Mouse (Mus musculus): Measurements from ENCODE around the gene Etnk2.
A peak's percentile ranks its signal among the peaks of the same experiment; 100 is the strongest.
"Not testable (repeated sequence)": the region's sequence is repeated elsewhere in the genome, so short reads cannot be mapped to it uniquely, and the experiment has no call there.

Etnk2 gene

DNA sequence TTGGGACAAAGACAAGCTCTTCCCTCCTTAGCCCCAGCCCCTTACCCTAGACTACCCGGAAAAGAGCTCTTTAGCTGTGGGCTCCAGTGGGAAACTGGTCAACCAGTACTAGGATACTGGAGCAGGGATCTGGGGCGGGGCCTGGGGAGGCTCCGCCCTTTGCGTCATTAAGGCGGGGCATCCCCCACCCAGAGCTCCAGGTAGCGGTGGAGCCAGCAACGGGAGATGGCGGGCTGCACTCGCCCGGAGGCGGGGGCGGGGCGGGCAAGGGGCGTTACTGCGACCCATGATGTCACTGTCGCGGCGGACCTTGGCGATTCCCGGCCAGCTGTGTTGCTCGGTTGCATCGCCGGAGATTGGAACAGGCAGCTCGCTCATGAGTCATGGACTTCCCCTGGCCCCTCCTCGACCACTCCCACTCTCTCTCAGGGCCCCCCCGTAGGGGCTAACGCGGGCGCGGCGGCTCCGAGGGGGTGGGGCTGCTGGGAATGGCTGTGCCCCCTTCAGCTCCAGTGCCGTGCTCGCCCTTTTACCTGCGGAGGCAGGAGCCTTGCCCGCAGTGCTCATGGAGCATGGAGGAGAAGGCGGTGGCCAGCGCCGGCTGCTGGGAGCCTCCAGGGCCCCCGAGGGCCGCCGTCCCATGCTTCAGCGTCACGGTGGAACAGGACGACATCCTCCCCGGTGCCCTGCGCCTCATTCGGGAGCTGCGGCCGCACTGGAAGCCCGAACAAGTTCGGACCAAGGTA is at the start of gene Etnk2:
Etnk2 (plus strand) TSS at position 297 of the 746 bp plus-strand sequence.
- DNase-seq = peak; percentile 30

DNA sequence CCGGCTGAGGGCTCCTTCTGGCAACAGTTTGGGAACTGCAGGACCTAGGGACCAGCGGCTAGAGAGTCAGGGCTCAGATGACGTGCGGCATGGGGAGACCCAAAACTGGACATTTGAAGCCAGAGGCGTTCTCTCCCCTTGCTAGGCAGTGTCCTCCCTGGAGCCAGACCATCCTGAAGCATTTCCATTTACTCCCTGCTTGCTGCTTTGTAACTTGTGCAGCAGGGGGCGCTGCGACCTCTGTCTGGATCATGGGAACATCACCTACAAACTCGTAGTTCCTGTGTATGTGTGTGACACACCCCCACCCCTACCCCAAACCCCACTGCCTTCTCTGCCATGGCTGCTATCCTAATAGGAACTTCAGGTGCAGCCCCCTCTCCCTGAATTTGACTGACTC is 49.0 kb upstream of the Etnk2 start:
- no peak for DNase-seq

DNA sequence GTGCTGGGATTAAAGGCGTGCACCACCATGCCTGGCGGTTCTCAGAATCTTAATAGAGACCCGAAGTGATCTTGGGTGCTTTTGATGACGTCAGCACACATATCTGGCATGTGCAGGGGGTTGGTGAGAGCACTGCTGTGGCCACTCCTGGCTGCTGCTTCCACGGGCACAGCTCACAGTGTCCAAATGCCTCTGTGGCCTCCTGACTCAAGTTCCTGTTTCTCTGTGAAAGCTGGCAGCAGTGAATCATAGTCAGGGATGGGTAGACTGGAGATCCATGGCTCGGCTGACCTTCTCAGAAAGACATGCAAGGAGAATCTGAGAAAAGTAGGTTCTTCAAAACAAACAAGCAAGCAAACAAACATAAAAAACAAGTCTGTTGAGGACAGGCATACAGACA is 47.6 kb upstream of the Etnk2 start:
- DNase-seq = no peak

DNA sequence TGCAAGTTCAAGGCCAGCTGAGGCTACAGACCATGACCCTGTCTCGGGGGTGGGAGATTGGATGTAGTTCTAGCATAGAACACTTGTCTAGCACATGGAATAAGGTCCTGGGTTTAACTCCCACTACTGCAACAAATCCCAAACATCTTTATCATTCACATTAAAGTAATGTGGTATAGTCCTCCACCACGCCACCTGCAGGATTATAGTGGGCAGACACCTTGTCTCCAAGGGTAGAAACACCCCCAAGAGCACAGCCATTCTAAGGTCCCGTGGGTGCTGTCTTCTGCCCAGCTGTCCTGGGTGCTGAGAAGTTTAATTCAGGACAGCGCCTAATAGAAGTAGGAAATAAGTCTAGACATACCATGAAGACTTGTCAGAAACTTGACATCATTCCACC is 46.8 kb upstream of the Etnk2 start:
- no peak for DNase-seq

DNA sequence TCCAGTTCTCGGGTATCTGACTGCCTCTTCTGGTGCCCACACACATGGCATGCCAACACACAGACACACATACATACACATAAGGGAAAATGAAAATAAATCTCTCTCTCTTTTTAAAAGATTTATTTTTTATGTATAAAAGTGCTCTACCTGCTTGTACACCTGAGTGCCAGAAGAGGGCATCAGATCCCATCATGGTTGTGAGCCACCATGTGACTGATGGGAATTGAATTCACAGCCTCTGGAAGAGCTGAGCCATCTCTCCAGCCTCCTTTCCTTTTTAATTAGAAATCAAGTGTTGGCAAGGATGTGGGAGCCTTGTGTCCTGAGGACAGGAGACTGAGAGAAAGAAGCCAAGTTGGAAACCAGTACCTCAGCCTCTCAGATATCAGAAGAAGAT is 46.2 kb upstream of the Etnk2 start:
- DNase-seq = no peak

DNA sequence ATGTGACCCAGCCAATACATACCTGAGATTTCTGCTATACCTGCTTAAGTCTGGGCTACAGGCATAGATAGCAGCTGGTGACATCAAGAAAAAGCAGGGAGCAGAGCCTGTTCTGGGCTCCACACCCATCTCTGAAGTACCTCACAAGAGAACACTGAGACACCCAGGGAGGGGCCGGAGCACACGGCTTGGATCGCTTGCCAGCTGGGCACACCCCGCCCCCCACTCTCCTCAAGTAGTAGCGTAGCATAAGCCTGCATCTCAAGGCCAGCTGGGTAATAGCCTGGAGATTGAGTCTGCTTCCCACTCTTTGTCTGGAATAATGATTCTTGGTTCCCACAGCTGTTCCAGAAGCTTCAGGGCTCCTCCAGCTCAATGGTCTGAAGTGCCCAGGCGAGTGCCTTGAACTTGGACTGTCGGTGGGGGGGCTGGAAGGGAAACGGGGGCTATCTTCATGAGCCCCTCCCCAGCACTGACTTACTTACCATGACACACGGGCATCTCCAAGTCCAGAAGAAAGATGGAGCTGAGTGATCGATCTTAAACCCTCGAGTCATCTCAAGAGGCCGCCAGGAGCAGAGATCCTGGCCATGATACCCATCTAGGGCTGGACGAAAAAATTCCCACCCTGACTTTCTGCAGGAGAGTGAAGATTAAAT is 42.0 kb upstream of the Etnk2 start, which contains the start of gene Kiss1:
Kiss1 (plus strand) TSS at position 609 of the 659 bp plus-strand sequence.
- no peak for DNase-seq

DNA sequence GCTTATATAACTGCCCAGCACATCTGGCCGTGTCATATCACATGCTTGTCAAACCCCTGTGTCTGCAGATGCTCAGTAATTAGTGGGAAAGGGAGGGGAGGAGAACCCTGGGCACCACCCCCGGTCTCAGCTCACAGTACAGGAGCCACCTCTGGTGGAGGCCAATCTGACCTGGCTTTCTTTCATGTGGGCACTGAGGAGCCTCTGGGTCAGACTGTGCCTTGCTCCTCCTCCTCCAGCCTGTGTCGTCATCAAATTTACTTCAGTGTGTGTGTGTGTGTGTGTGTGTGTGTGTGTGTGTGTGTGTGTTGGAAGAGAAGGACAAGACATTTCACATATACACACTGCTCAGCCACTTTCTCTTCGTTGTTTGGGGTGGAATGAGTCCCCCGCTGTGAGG is 40.0 kb upstream of the Etnk2 start:
- no peak for DNase-seq

DNA sequence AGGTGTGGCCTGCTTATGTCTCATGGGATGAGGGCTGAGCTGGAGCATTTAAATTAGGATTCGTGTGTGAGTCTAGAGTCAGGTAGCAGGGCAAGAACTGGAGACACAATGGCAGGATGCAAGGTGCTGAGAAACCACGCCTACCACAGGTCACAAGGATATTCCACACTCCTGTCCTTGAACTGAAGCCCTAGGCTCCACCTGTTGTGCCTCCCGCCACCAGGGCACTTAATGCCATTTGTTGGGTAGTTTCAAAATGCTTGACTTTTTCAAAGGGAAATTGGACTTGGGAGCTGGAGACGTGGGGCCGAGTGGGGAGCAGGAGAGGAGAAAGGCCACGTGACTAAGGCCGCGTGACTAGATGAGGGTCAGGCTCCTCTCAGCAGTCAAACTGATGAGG is 37.4 kb upstream of the Etnk2 start:
- no peak for DNase-seq

DNA sequence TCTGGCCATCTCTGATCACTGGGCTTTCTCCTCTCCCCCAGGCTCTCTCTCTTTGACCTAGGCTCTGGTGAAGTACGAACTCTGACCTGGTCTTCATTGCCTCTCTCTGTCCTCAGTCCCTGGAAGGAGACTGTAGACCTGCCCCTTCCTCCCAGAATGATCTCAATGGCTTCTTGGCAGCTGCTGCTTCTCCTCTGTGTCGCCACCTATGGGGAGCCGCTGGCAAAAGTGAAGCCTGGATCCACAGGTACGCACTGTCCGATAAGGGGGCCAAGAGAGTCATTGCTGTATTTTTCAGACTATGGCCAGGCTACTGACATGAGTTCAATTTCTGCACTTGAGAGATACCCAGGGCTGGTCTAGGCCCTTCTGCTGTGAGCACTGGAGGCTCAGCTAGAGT is 36.3 kb upstream of the Etnk2 start:
- no peak for DNase-seq

DNA sequence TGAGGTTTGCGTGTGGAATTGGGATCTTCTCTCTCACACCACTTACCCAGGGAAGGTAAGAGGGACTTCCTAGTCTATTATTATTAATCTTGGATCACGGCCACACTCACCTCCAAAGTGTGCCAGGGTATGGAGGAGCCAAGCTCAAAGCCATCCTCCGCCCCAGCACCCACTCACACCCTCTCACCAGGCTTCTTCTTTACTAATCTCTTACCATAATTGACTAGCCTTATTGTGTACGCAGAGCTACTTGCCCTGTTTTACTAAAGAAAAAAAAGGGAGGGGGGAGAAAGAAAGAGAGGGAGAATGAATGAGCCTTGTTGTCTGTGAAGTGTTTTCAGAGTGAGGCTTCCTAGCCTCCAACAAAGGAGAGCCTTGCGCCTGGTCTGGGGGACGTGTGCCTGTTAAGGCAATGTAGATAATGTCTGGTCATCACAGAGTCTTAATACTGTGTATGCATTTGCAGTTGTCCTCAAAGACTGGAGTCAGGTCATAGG is 35.0 kb upstream of the Etnk2 start:
- DNase-seq = no peak

DNA sequence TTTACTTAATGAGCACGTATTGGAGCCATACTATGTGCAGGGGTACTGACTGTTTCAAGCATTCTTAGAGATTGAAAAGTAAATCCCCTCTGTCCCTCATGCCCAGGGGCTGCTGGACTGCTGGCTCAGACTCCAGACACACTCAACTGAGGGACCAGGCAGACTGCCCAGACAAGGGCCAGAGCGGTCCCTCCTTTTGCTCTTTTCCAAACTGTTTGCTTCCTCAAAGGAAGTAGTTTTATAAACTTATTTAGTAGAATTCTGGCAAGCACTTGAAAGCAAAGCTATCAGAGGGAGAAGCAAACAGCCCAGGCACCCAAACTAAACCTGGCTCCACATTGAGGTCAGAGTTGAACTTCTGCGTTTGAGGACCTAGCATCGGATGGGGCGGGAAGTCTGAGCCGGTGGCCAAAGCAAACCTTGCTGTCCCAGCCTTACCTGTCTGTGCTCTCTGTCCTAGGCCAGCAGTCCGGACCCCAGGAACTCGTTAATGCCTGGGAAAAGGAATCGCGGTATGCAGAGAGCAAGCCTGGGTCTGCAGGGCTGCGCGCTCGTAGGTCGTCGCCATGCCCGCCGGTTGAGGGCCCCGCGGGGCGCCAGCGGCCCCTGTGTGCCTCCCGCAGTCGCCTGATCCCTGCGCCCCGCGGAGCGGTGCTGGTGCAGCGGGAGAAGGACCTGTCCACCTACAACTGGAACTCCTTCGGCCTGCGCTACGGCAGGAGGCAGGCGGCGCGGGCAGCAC is 34.3 kb upstream of the Etnk2 start:
- no peak for DNase-seq

DNA sequence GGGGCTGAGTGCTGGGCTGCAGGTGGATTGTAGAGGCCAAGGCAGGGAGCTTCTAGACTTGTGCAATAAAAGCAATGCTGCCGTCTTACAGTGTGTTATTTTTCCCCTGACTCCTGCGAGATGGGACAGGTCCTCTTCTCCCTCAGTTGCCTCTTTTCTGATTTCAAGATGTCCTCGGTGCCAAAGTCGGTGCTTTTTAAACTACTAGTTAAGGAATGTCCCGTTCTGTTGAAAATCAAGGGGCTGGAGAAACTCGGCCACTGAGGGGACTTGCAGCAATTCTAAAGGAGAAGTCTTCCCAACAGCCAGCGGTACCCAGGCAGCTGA is 33.8 kb upstream of the Etnk2 start:
- no peak for DNase-seq

DNA sequence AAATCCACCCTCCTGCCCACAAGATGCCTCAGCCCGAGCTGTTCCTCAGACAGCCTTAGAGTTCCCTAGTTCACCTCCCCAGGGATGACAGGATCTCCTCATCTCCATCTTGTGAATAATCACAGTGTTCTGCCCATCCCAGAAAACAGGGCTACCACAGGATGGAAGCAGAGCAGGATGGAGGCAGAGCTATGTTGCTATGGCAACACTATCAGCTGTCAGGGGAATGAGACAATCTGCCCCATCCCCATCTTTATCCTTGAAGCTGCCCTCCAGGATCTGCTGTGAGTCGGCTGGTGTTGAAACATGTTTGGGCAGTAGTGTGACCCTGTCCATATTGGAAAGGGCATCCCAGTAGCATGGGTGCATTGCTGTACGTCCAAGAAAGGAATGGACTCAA is 32.2 kb upstream of the Etnk2 start:
- DNase-seq = no peak

DNA sequence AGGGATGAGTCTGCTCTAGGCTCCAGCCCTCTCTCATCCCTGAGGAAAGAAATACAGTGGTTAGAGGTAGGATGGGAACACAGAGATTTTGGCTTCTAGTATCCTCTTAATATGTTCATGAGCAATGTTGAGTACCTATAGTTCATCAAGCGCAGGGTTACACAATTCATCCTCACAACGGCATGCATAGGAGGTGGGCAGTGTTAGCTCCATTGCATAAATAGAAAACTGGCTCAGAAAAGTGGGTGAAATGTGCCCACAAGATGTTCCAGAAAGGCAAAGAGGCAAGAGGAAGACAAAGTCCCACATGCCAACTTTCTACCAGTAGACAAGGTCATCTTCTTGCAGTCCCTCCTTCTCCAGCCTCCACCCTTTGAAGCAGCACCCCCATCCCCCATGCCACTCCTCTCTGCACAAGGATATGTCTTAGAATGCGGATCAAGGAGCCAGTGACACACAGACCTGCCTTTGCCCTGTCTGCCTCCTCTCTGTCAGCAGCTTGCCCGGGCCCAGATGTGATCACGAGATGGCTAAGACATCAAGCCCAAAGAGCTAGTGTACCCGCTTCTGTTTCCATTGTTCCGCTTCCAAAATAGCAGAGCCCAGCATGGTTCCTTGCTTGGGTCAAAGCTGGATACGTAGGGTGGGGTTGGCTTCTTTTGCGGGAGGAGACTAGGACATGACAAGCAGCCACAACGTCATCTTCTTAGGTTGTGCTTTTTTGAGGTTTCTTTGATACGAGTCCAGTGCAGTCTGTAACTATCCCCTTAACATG is 30.5 kb upstream of the Etnk2 start:
- DNase-seq = no peak

DNA sequence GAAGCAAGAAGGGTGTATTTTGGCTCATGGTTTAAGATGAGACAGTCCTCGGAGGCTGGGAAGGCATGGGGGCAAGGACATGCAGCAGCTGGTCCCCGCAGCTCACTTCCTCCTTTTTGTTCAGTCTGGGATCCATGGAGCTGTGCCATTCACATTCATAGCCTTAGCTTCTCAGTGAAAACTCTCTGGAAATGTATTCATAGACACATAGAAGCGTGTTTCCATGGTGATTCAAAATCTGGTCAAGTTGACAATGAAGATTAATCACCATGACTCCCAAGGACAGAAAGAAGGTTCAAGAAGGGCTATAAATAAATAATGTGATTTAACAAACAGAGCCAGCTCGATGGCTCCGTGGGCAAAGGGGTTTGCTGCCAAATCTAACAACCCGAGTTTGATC is 29.4 kb upstream of the Etnk2 start:
- no peak for DNase-seq

DNA sequence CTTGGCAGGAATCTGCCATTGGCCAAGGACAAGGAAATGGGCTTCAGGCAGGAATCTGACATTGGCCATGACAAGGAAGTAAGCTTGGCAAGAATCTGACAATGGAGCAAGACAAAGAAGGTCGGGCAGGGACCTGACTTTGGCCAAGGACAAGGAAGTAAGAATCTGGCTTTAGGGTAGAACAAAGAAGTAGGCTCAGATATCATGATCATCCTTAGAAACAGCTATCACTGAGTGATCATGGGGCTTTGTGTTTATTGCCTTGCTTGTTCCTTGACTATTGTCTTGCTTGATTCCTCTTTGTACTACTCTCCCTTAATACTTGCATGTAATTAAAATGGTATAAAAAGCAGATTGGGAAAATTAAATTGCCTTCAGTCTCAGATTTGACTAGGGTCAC is 23.0 kb upstream of the Etnk2 start:
- not testable (repeated sequence) for DNase-seq

DNA sequence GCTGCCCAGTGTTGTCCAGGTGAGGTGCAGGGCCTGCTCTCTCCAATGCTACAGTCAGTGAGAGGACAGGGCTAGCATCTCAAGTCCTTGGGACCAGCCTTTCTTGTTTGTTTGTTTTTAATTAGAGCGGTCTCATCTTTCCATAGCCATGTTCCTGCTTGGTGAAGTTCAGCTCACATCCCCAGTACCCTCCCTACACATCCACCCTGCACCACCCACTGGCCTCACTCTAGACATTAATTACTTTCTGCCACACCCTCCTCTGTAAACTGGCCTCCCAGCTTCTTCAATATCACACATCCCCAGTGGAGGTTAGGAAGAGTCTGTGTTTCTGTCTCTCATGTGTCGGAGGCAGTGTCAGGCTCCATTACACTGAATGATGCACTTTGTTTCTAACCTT is 19.0 kb upstream of the Etnk2 start:
- no peak for DNase-seq

DNA sequence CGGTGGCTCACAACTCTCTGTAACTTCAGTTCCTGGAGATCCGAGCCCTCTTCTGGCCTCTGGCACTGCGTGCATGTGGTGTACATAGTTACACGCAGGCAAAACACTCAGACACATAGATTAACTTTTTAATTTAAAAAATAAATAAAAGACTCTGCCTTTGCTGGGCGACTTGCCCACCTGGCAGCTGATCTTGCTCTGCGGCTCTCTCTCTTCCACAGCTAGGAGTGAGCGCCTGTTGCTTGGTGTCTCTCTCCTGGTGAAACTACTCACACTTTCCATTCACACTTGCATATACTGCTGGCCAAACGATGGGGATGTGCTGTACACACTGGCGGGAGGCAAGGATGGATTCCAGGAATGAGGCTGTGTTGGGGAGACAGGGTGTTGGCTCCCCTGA is 16.8 kb upstream of the Etnk2 start:
- DNase-seq = no peak

DNA sequence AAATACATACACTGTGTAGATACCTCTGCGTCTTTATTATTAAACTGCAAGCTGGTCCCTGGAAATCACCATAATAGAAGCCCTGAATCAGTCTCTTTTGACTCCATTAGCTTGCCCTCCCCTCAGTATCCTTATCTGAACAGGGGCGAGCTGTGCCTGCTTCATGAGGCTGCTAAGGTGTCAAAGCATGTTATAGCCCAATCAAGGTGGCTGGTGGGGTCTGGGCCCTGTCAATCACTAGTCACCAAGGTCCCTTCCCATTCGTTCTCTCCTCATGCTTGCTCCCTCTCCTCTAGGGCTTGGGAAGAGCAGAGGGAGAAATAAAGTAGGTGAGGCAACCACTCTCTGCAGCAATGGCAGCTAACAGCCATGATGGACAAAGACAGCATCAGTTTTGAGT is 16.1 kb upstream of the Etnk2 start:
- no peak for DNase-seq

DNA sequence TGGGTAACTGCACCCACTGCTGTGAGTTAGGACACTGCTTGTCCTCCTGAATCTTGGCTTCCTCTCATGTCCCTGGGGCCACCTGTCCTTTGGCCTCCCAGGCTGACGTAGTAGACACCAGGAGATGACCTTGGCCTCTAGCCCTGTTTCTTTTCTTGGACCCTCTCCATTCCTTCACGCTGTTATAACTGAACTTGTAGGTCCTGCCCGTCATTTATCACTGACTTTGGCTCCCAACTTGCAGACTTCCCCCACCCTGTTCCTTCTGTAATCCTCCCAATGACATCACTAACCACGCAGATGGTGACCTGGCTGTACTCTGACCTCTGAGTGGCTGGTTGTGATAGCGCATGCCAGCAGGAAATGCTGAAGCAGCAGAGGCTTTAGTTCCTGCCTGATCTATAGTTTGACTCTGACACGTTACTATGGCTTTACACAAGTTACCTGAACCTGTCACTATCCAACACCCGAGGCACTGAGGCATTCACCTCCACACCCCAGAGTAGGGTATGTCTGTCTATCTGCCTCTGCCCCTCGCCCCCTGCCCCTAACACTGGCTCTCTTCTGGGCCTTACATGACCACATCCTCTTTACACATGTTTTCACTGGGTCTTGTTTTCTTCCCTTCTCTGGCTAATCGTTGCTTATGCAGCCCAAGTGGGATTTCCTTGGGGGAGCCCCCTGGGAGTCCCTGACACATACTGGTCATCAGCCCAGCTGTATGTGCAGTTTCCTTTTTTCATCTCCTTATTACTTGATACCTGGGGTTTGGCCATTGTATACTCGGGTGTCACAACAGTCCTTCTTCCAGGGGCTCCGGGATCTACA is 15.5 kb upstream of the Etnk2 start:
- DNase-seq = no peak

DNA sequence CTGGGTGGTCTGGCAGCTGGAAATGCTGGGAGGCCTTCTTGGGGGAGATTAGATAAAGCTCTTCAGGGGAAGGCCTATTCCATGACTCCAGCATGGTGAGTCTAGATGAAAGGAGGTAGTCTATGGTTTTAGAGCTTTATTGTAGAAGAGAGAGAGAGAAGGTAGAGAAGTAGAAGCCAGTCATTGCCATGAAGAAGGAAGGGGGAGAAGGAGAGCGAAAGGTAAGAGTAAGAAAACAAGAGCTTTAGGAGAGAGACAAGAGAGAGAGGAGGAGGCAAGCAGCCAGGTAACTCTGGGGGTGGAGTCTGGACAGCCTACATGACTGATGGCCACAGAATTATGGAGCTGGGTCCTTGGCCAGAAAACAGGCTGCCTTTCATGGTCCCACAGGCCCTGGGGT is 13.2 kb upstream of the Etnk2 start, which contains the start of gene Ren1:
Ren1 (plus strand) TSS at position 301 of the 400 bp plus-strand sequence.
- DNase-seq = no peak

DNA sequence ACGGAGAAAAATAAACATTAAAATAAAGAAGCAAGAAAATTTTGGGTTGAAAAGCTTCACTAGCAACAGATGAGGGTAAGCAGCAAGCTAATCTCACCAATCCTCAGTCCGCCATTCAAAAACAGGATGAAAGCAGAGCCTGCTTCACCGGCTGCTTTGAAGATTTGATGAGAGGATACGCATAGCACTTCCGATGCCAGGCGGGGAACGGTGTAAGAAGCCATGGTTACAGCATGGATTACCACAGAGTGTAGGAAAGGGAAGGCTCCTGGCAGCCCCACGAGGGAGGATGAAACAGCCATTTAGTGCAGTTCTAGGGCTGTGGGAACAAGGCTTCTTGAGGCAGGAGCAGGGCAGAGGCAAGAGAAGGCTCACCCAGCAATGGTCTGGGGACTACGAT is 11.6 kb upstream of the Etnk2 start:
- DNase-seq = no peak
